Mouse (Mus musculus) spleen, adult 2 months (tissue): ENCODE measurements around the gene Rptor.

Source experiments
- CTCF ChIP-seq: fragments of 200-500 bp; IDR thresholded peaks from 2 replicates; pipeline ENCODE4 v1.5.1; 2011; ENCODE audit warnings: mild to moderate bottlenecking, inconsistent platforms; ENCODE audit not compliant: insufficient read depth, insufficient read length, insufficient replicate concordance; ENCODE audit errors: extremely low read depth
- POLR2A ChIP-seq: fragments of 200-500 bp; IDR thresholded peaks from 2 replicates; pipeline ENCODE4 v1.6.1; 2011; ENCODE audit warnings: low read depth, low read length, inconsistent platforms

GRCm38 (mm10) chr11:119937772-119938502 lies 335.2 kb downstream of the Rptor start:
- no peak for TF ChIP-seq POLR2A
- TF ChIP-seq CTCF = no peak
